Mouse (Mus musculus): ENCODE results near the gene Lgals3. TPM values are rescaled to one million over a fixed set of nuclear protein-coding genes. Genes with fewer than 3 reads are reported as not detected.

Lgals3 gene
- 4.0 and 8.9 TPM in 2 replicates for polyA plus RNA-seq (2021; fragmentation: Nextera tagmentation)
- long read RNA-seq, experiment 1, partial matches to known transcripts, result 0 of 3 reads
- long read RNA-seq, experiment 1, other reads (novel, unspliced or antisense), result 0 of 3 reads
- long read RNA-seq, experiment 2, result 0 reads

GRCm38 (mm10) chr14:47367461-47367860 lies at the start of gene Lgals3:
TSS of gene Lgals3 (plus strand) at chr14:47367751.

GRCm38 (mm10) chr14:47417775-47418665 lies 50.5 kb downstream of the Lgals3 start, which contains the start of gene Dlgap5:
TSS of gene Dlgap5 (minus strand) at chr14:47418407.

Other genes starting within 250 kb of the Lgals3 start
- gene Gch1, start 178.3 kb upstream of the Lgals3 start, polyA plus RNA-seq (2021; fragmentation: Nextera tagmentation), result 0.89 and 0.95 TPM in 2 replicates
- gene Wdhd1, start 90.9 kb upstream of the Lgals3 start, polyA plus RNA-seq (2021; fragmentation: Nextera tagmentation), result 0.83 and 0.88 TPM in 2 replicates
- 4.2 and 4.8 TPM in 2 replicates for gene Socs4, start 90.8 kb upstream of the Lgals3 start, polyA plus RNA-seq (2021; fragmentation: Nextera tagmentation)
- gene Mapk1ip1l, start 69.5 kb upstream of the Lgals3 start, polyA plus RNA-seq (2021; fragmentation: Nextera tagmentation), result 13.8 and 18.0 TPM in 2 replicates
- 0.49 and 0.59 TPM in 2 replicates for gene Dlgap5, start 50.7 kb downstream of the Lgals3 start, polyA plus RNA-seq (2021; fragmentation: Nextera tagmentation)
- gene Fbxo34, start 82.7 kb downstream of the Lgals3 start, polyA plus RNA-seq (2021; fragmentation: Nextera tagmentation), result 57.7 and 64.4 TPM in 2 replicates
- gene Atg14, start 202.9 kb downstream of the Lgals3 start, polyA plus RNA-seq (2021; fragmentation: Nextera tagmentation), result 10.6 and 11.8 TPM in 2 replicates

All from layer of hippocampus, adult 6 months (tissue).